Mouse (Mus musculus) erythroblast, embryonic 14.5 days (primary cell): ENCODE measurements around the gene Pitpnm2. TPM values are rescaled to one million over a fixed set of nuclear protein-coding genes. Genes with fewer than 3 reads are reported as not detected.
"Not testable (repeated sequence)": the region's sequence is repeated elsewhere in the genome, so short reads cannot be mapped to it uniquely, and the experiment has no call there.

Experiments used
- H3K27me3 ChIP-seq: 2 replicates; pipeline ENCODE4 v1.6.1; 2012; ENCODE audit warnings: inconsistent platforms; ENCODE audit not compliant: control insufficient read depth
- H3K36me3 ChIP-seq: 2 replicates; pipeline ENCODE4 v1.6.1; 2012; ENCODE audit warnings: mild to moderate bottlenecking, inconsistent platforms; ENCODE audit not compliant: control insufficient read depth
- H3K4me1 ChIP-seq: 2 replicates; pipeline ENCODE4 v1.6.1; 2012; ENCODE audit warnings: inconsistent platforms; ENCODE audit not compliant: control insufficient read depth
- H3K4me3 ChIP-seq: replicated peaks from 2 replicates; pipeline ENCODE3; 2012; ENCODE audit warnings: moderate library complexity, mild to moderate bottlenecking, inconsistent platforms
- H3K9me3 ChIP-seq: 2 replicates; pipeline ENCODE4 v1.6.1; 2012; ENCODE audit warnings: low read length, inconsistent platforms, mixed read lengths; ENCODE audit not compliant: control insufficient read depth
- GATA1 ChIP-seq: IDR thresholded peaks from 2 replicates; pipeline ENCODE4 v1.6.1; 2012; ENCODE audit warnings: low read length, inconsistent platforms, mixed read lengths
- TAL1 ChIP-seq: IDR thresholded peaks from 3 replicates; pipeline ENCODE4 v1.6.1; 2012; ENCODE audit warnings: low read length, inconsistent platforms, mixed read lengths
- polyA plus RNA-seq: library from polyadenylated mRNA; stranded (reverse); fragments of >175 nt; gene quantifications from 2 replicates; pipeline ENCODE4 v1.2.3, GENCODE M21; 2012

The Pitpnm2 gene
- 0.37 and 0.38 TPM in 2 replicates for polyA plus RNA-seq

- TF ChIP-seq GATA1 (no peak), TAL1 (no peak)
- no peaks in the 10 kb centered on the region for H3K9me3 ChIP-seq
- peaks cover 23% of the 10 kb centered on the region for H3K36me3 ChIP-seq
- H3K27me3 ChIP-seq = no peaks in the 10 kb centered on the region
- peak within 1 kb of the TSS; percentile 70 for H3K4me3 ChIP-seq
- peaks cover 26% of the 10 kb centered on the region for H3K4me1 ChIP-seq
Observed at GRCm38 (mm10) chr5:124249614-124250591, at the start of gene Pitpnm2. Gene Pitpnm2 (minus strand): TSS chr5:124249760.

GRCm38 (mm10) chr5:124299307-124299706 lies 49.7 kb upstream of the Pitpnm2 start:
- H3K27me3 ChIP-seq, H3K4me3 ChIP-seq, H3K4me1 ChIP-seq, H3K9me3 ChIP-seq: not testable (repeated sequence)
- H3K36me3 ChIP-seq = peaks cover 66% of the 10 kb centered on the region

GRCm38 (mm10) chr5:124296475-124296874 lies 46.9 kb upstream of the Pitpnm2 start:
- no peak overlapping the region for H3K4me3 ChIP-seq
- peaks cover 76% of the 10 kb centered on the region for H3K36me3 ChIP-seq
- no peaks in the 10 kb centered on the region for H3K27me3 ChIP-seq
- H3K9me3 ChIP-seq = no peaks in the 10 kb centered on the region
- no peak for TF ChIP-seq TAL1
- TF ChIP-seq GATA1 = no peak
- no peaks in the 10 kb centered on the region for H3K4me1 ChIP-seq

GRCm38 (mm10) chr5:124293967-124294366 lies 44.4 kb upstream of the Pitpnm2 start:
- H3K4me3 ChIP-seq = no peak overlapping the region
- no peaks in the 10 kb centered on the region for H3K4me1 ChIP-seq
- no peaks in the 10 kb centered on the region for H3K9me3 ChIP-seq
- TF ChIP-seq TAL1 (no peak), GATA1 (no peak)
- H3K36me3 ChIP-seq = peaks cover 83% of the 10 kb centered on the region
- no peaks in the 10 kb centered on the region for H3K27me3 ChIP-seq

GRCm38 (mm10) chr5:124290216-124290615 lies 40.7 kb upstream of the Pitpnm2 start:
- Histone ChIP-seq H3K9me3 (peaks cover 5% of the 10 kb centered on the region), H3K27me3 (no peaks in the 10 kb centered on the region), H3K4me3 (no peak overlapping the region), H3K36me3 (peaks cover 85% of the 10 kb centered on the region), H3K4me1 (no peaks in the 10 kb centered on the region)
- TF ChIP-seq TAL1 (no peak), GATA1 (no peak)

GRCm38 (mm10) chr5:124287616-124288247 lies 38.2 kb upstream of the Pitpnm2 start:
- H3K4me1 ChIP-seq = no peaks in the 10 kb centered on the region
- TF ChIP-seq TAL1 = no peak
- peaks cover 5% of the 10 kb centered on the region for H3K9me3 ChIP-seq
- no peaks in the 10 kb centered on the region for H3K27me3 ChIP-seq
- peaks cover 80% of the 10 kb centered on the region for H3K36me3 ChIP-seq
- H3K4me3 ChIP-seq = no peak overlapping the region

- Histone ChIP-seq H3K4me1 (no peaks in the 10 kb centered on the region), H3K4me3 (no peak overlapping the region), H3K9me3 (peaks cover 5% of the 10 kb centered on the region), H3K36me3 (peaks cover 67% of the 10 kb centered on the region), H3K27me3 (no peaks in the 10 kb centered on the region)
- no peak for TF ChIP-seq GATA1
- no peak for TF ChIP-seq TAL1
Observed at GRCm38 (mm10) chr5:124284330-124284729, 34.8 kb upstream of the Pitpnm2 start.

- TF ChIP-seq GATA1 (no peak), TAL1 (no peak)
- Histone ChIP-seq H3K36me3 (peaks cover 70% of the 10 kb centered on the region), H3K4me3 (no peak overlapping the region), H3K4me1 (no peaks in the 10 kb centered on the region), H3K9me3 (peaks cover 1% of the 10 kb centered on the region; the same call in 1 of the 2 replicates), H3K27me3 (no peaks in the 10 kb centered on the region)
Observed at GRCm38 (mm10) chr5:124282854-124283253, 33.3 kb upstream of the Pitpnm2 start.

GRCm38 (mm10) chr5:124270226-124270625 lies 20.7 kb upstream of the Pitpnm2 start:
- Histone ChIP-seq H3K36me3 (peaks cover 43% of the 10 kb centered on the region), H3K27me3 (no peaks in the 10 kb centered on the region), H3K4me3 (no peak overlapping the region), H3K9me3 (peaks cover 2% of the 10 kb centered on the region; the same call in 1 of the 2 replicates), H3K4me1 (peaks cover 4% of the 10 kb centered on the region)
- TF ChIP-seq TAL1 (no peak), GATA1 (no peak)
